Comparison of ENCODE assay signal across 9 mouse cellular contexts in genomic region chr10:80831136-80831535, GRCm38 (mm10). TPM values are rescaled to one million over a fixed set of nuclear protein-coding genes. Genes with fewer than 3 reads are reported as not detected.
DNase-seq lines count a peak whose midpoint lies in the region; ATAC-seq lines count a peak whose summit lies in the region.
"Had no signal": no experiment of that assay in that cellular context is flagged by ENCODE, and none has a peak within 500 bp of the region (broad histone marks: within the 10 kb centered on the region; RNA-seq: fewer than 3 reads in every experiment).

No protein-coding gene starts in this region.

- 3% methylated on average over 9 of the region's 9 CpGs for WGBS in heart, embryonic 10.5 days
- WGBS in liver, embryonic 11.5 days, result 3% methylated on average over 9 of the region's 9 CpGs

- H3K4me3 ChIP-seq in heart, embryonic 10.5 days, result peak overlapping the region; percentile 20; the same call in 1 of the 2 replicates
- no peak overlapping the region for H3K4me3 ChIP-seq in liver, embryonic 11.5 days (ENCODE audit: low read depth, low read length)
- H3K4me3 ChIP-seq: lung, embryonic 15.5 days had no signal

- H3K4me1 ChIP-seq in heart, embryonic 10.5 days, result peaks cover 77% of the 10 kb centered on the region
- H3K4me1 ChIP-seq in liver, embryonic 11.5 days (replicated peaks; ENCODE audit: control insufficient read depth, insufficient read depth, low read length), result peaks cover 40% of the 10 kb centered on the region

- intact Hi-C loops in heart, postnatal 10 days (cut with DNase I), result no loop called here

- peak; percentile 91 for DNase-seq in heart, embryonic 10.5 days (ENCODE audit: low spot score)
- no peak for DNase-seq in heart, postnatal 10 days
- peak; percentile 80 for DNase-seq in adrenal gland, adult 2 months
- DNase-seq in heart, postnatal 4 days, result peak; percentile 62
- DNase-seq in liver, embryonic 11.5 days (ENCODE audit: low spot score), result peak; percentile 63
- peak; percentile 86 for DNase-seq in retina, postnatal 1 day
- no peak for DNase-seq in right cerebral cortex, adult 2 months (ENCODE audit: low spot score in 2 of 2)
- no peak for DNase-seq in right cerebral cortex, adult 18-20 months

- H3K27ac ChIP-seq in heart, embryonic 10.5 days, result no peak overlapping the region
- H3K27ac ChIP-seq in liver, embryonic 11.5 days (ENCODE audit: low read depth, low read length), result peak overlapping the region; percentile 52
- H3K27ac ChIP-seq: lung, embryonic 15.5 days had no signal

- peak; percentile 16; the same call in 1 of the 2 replicates for ATAC-seq in liver, embryonic 11.5 days (replicated peaks; ENCODE audit: low FRiP score)

- H3K9ac ChIP-seq in liver, embryonic 11.5 days (ENCODE audit: low read depth, low read length), result no peak overlapping the region
- H3K9ac ChIP-seq: lung, embryonic 15.5 days had no signal

- peaks cover 29% of the 10 kb centered on the region for H3K36me3 ChIP-seq in heart, embryonic 10.5 days
- peaks cover 12% of the 10 kb centered on the region for H3K36me3 ChIP-seq in liver, embryonic 11.5 days (ENCODE audit: control insufficient read depth, insufficient read depth, low read length)

- H3K9me3 ChIP-seq in heart, embryonic 10.5 days, result no peaks in the 10 kb centered on the region
- no peaks in the 10 kb centered on the region for H3K9me3 ChIP-seq in liver, embryonic 11.5 days (ENCODE audit: control insufficient read depth, low read length)
- H3K9me3 ChIP-seq: lung, embryonic 15.5 days had no signal

- peaks cover 40% of the 10 kb centered on the region for H3K27me3 ChIP-seq in heart, embryonic 10.5 days (ENCODE audit: insufficient read depth, poor library complexity, severe bottlenecking)
- peaks cover 36% of the 10 kb centered on the region for H3K27me3 ChIP-seq in liver, embryonic 11.5 days (replicated peaks; ENCODE audit: control insufficient read depth, insufficient read depth, low read length)

- peak overlapping the region; percentile 30 for H3K4me2 ChIP-seq in liver, embryonic 11.5 days
- H3K4me2 ChIP-seq: lung, embryonic 15.5 days had no signal

RNA-seq across cellular contexts. Expression of gene Oaz1, which starts 4.7 kb away (rescaled TPM):
- 2,064 and 2,176 TPM in 2 replicates for polyA plus RNA-seq in heart, embryonic 10.5 days (2016; fragmentation: Nextera tagmentation; extraction: Ambion mirVana)
- 1,000 to 10,000 TPM; 1,023 to 1,076 TPM for total RNA-seq in heart, postnatal 10 days (2021)
- 100 to 1,000 TPM; 780 to 923 TPM for total RNA-seq in adrenal gland, adult 2 months (2021)
- 1,168 and 1,414 TPM in 2 replicates for polyA plus RNA-seq in adrenal gland, adult 2 months (2012; rRNA removed)
- total RNA-seq in heart, postnatal 4 days (2021), result 1,000 to 10,000 TPM; 1,002 to 1,049 TPM
- polyA plus RNA-seq in liver, embryonic 11.5 days (2014; fragmentation: Nextera tagmentation; extraction: Ambion mirVana), result 1,793 and 1,800 TPM in 2 replicates

RNA-seq across cellular contexts. Expression of gene Lingo3, which starts 12.7 kb away (rescaled TPM):
- polyA plus RNA-seq in heart, embryonic 10.5 days (2016; fragmentation: Nextera tagmentation; extraction: Ambion mirVana), result 0.14 and 0.43 TPM in 2 replicates
- 1 to 10 TPM; 3.8 to 6.5 TPM for total RNA-seq in heart, postnatal 10 days (2021)
- 10 to 100 TPM in 1 of 2 experiments, 1 to 10 TPM in 1; 8.5 to 16.7 TPM for total RNA-seq in adrenal gland, adult 2 months (2021)
- polyA plus RNA-seq in adrenal gland, adult 2 months (2012; rRNA removed), result 13.8 and 18.7 TPM in 2 replicates
- 1 to 10 TPM; 1.8 to 2.5 TPM for total RNA-seq in heart, postnatal 4 days (2021)
- polyA plus RNA-seq in liver, embryonic 11.5 days (2014; fragmentation: Nextera tagmentation; extraction: Ambion mirVana), result 0.05 TPM in 1 of 2 replicates, not detected in the other

RNA-seq across cellular contexts. Expression of gene Jsrp1, which starts 17.8 kb away (rescaled TPM):
- polyA plus RNA-seq in heart, embryonic 10.5 days (2016; fragmentation: Nextera tagmentation; extraction: Ambion mirVana), result 7.9 and 8.8 TPM in 2 replicates
- under 1 TPM in 1 of 2 experiments, not detected in 1; 0.74 TPM for total RNA-seq in heart, postnatal 10 days (2021)
- total RNA-seq in adrenal gland, adult 2 months (2021), result 10 to 100 TPM in 1 of 2 experiments, 1 to 10 TPM in 1; 2.3 to 18.5 TPM
- polyA plus RNA-seq in adrenal gland, adult 2 months (2012; rRNA removed), result 4.2 and 4.9 TPM in 2 replicates
- total RNA-seq in heart, postnatal 4 days (2021), result 1 to 10 TPM in 1 of 2 experiments, under 1 TPM in 1; 0.62 to 1.6 TPM
- 1.1 and 1.5 TPM in 2 replicates for polyA plus RNA-seq in liver, embryonic 11.5 days (2014; fragmentation: Nextera tagmentation; extraction: Ambion mirVana)

RNA-seq across cellular contexts. Expression of gene Lsm7, which starts 23.9 kb away (rescaled TPM):
- polyA plus RNA-seq in heart, embryonic 10.5 days (2016; fragmentation: Nextera tagmentation; extraction: Ambion mirVana), result 200 and 266 TPM in 2 replicates
- total RNA-seq in heart, postnatal 10 days (2021), result 10 to 100 TPM; 23.6 to 28.2 TPM
- total RNA-seq in adrenal gland, adult 2 months (2021), result 10 to 100 TPM; 22.3 to 36.2 TPM
- 91.9 and 107 TPM in 2 replicates for polyA plus RNA-seq in adrenal gland, adult 2 months (2012; rRNA removed)
- 10 to 100 TPM; 29.9 to 35.0 TPM for total RNA-seq in heart, postnatal 4 days (2021)
- polyA plus RNA-seq in liver, embryonic 11.5 days (2014; fragmentation: Nextera tagmentation; extraction: Ambion mirVana), result 403 and 453 TPM in 2 replicates

RNA-seq across cellular contexts. Expression of gene Sppl2b, which starts 23.9 kb away (rescaled TPM):
- 32.1 and 34.6 TPM in 2 replicates for polyA plus RNA-seq in heart, embryonic 10.5 days (2016; fragmentation: Nextera tagmentation; extraction: Ambion mirVana)
- total RNA-seq in heart, postnatal 10 days (2021), result 10 to 100 TPM; 26.0 to 27.7 TPM
- total RNA-seq in adrenal gland, adult 2 months (2021), result 10 to 100 TPM; 28.5 to 35.2 TPM
- 114 and 116 TPM in 2 replicates for polyA plus RNA-seq in adrenal gland, adult 2 months (2012; rRNA removed)
- 10 to 100 TPM; 23.4 to 24.8 TPM for total RNA-seq in heart, postnatal 4 days (2021)
- 58.5 and 63.8 TPM in 2 replicates for polyA plus RNA-seq in liver, embryonic 11.5 days (2014; fragmentation: Nextera tagmentation; extraction: Ambion mirVana)

Comparison
In these comparisons a context has a peak if more than half of its experiments do, and no peak if none do; other contexts are left out.
1. DNase-seq: peak in heart, embryonic 10.5 days (single experiment), adrenal gland, adult 2 months (single experiment), heart, postnatal 4 days (single experiment), liver, embryonic 11.5 days (single experiment) and retina, postnatal 1 day (single experiment); none in heart, postnatal 10 days (0 of 2), right cerebral cortex, adult 2 months (0 of 2) and right cerebral cortex, adult 18-20 months (single experiment).